Mouse (Mus musculus) heart, postnatal 4 days (tissue): Measurements from ENCODE around the gene Cacna1a. TPM values are rescaled to one million over a fixed set of nuclear protein-coding genes. Genes with fewer than 3 reads are reported as not detected.
"Not testable (repeated sequence)": the region's sequence is repeated elsewhere in the genome, so short reads cannot be mapped to it uniquely, and the experiment has no call there.

Experiments
- DNase-seq: peaks from one replicate; pipeline ENCODE4 v3.0.0; 2021
- total RNA-seq, 2 experiments: library from RNA; stranded (reverse); gene quantifications; 2 replicates each; pipeline ENCODE4 v1.2.3; 2021

Cacna1a gene
- total RNA-seq, 2 experiments from 2014 or later, result 6.6 to 8.0 TPM

GRCm38 (mm10) chr8:84592015-84592662 is 203.9 kb downstream of the Cacna1a start:
- peak; percentile 90 for DNase-seq

DNA sequence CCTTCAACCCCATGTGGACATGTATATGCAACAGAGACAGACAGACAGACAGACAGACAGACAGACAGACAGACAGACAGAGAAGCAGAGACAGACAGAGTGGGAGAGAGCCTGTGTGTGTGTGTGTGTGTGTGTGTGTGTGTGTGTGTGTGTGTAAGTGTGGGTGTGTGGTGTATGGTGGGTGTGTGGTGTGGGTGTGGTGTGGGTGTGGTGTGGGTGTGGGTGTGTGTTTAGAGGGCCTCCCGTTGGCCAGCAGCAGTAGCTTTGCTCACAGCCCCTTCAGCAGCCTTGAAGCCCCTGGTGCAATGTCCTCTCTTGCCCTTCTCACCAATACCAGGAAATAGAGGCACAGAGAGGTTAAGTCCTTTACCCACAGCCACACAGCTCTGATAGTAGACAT is 204.9 kb downstream of the Cacna1a start:
- no peak for DNase-seq

DNA sequence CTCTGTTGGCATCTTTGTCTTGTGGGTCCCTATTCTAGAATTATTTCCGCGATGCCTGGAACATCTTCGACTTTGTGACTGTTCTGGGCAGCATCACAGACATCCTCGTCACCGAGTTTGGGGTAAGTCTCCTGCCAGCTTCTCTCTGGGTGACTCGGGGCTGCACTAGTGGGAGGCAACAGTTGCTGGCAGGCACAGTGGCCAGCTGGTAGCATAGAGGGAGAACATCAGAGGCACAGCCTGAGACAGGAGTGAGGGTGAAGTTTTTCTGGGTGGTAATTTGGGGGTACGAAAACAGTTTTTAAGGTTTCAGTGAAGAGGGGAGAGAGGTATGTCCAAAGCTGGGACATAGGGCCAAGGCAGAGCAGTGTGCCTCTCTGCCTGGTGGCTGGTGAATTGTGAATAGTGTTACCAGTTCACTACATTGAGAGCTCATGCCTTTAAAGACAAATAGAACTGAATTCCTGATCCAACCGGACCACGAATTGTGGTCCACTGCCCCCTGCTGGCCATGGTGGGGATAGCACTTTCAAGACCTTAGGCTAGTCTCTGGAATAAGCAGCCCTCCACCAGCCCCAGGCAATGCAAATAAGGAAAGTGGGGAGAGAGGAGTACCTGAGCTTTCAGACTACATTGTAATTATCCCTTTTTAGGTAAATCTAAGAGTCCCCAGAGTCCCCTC is 206.0 kb downstream of the Cacna1a start:
- DNase-seq, result peak; percentile 89

DNA sequence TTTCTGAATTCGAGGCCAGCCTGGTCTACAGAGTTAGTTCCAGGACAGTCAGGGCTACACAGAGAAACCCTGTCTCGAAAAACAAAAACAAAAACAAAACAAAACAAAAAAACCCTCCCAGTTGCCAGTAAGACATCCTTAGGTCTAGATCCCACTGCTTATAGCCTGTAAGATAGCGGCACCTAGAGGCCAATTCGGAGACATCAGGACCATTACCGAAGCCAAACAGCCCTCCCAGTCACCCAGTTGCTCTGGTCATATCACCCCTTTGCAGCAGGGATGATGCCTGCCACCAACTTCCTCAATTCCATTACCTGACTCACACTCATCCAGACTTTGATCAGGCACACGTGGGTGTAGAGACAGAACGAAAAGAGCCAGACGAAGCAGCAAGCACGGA is 207.4 kb downstream of the Cacna1a start:
- peak; percentile 72 for DNase-seq

DNA sequence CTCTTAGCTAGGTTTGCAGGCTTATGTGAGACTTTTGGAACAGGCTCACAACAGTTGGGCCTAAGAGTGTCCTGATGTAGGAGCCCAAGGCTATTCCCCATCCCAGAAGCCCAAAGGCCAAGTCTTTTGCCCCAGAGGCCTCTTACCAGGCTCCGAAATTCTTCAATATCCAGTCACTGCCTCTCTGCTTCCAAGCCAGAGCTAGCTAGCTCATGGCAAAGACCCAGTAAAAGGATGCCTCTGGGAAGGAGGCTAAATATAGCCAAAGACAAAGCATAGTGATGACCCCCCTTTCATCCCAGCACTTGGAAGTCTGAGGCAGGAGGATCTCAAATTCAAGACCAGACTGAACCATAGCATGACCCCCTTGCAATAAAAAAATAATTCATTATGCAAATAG is 211.2 kb downstream of the Cacna1a start:
- DNase-seq, result no peak

GRCm38 (mm10) chr8:84600311-84600907 is 212.2 kb downstream of the Cacna1a start:
- DNase-seq, result peak; percentile 14

GRCm38 (mm10) chr8:84601221-84601751 is 213.0 kb downstream of the Cacna1a start:
- DNase-seq, result no peak

GRCm38 (mm10) chr8:84614512-84615223 is 226.4 kb downstream of the Cacna1a start:
- DNase-seq, result peak; percentile 43

- DNase-seq, result no peak
These were observed 227.6 kb downstream of the Cacna1a start for GRCm38 (mm10) chr8:84615666-84616485.

DNA sequence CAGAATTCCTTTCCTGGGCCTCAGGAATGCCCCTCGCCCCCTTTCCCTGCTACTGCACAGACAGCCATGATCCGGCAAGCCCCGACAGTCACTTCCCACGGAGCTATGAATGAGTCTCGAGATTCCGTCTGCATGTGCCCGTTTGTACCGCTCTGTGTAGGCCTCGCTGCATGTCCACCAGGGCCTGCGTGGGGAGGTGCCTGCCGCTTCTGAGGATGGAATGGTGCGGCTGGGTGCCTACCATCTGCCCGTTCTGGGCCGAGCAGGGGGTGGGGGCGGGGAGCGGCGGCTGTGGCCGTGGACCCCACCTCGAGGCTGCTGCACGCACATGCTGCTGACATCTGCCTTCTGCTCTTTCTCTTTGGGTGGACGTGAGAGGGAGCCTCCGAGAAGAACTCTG is 228.8 kb downstream of the Cacna1a start:
- DNase-seq, result no peak

DNA sequence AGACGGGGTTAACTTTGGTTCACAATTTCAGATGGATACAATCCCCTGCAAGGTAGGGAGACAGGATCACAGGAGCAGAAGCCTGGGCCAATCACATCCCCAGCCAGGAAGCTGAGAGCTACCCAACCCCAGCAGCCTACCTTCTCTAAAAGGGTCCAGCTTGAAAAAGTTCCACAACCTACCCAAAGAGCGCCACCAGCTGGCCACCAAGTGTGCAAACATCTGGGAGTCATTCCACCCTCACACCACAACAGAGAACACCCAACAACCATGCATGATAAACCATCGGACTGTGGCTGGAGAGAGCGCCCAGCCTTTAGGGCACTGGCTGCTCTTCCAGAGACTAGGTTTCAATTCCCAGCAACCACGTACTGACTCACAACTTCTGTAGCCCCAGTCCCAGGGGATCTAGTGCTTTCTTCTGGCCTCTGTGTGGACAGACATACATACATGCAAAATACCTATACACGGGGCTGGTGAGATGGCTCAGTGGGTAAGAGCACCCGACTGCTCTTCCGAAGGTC is 232.9 kb downstream of the Cacna1a start:
- no peak for DNase-seq

DNA sequence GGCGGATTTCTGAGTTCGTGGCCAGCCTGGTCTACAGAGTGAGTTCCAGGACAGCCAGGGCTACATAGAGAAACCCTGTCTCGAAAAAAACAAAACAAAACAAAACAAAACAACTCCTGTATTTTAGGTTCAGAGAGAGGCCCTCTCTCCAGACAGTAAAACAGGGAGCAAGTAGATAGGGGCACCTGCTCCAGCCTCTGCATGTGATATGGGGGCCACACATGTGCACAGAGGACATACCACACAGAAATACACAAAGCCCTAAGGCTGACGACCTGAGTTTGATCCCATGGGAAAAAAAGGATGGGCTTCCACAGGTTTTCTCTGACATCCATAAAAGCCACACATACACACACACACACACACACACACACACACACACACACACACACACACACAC is 235.2 kb downstream of the Cacna1a start:
- not testable (repeated sequence) for DNase-seq

- no peak for DNase-seq
These were observed 241.3 kb downstream of the Cacna1a start for GRCm38 (mm10) chr8:84629586-84629985.

GRCm38 (mm10) chr8:84630145-84630544 is 241.9 kb downstream of the Cacna1a start:
- no peak for DNase-seq

- DNase-seq, result no peak
These were observed 243.6 kb downstream of the Cacna1a start for GRCm38 (mm10) chr8:84631813-84632212.

- no peak for DNase-seq
These were observed 245.8 kb downstream of the Cacna1a start for GRCm38 (mm10) chr8:84633841-84634584.

DNA sequence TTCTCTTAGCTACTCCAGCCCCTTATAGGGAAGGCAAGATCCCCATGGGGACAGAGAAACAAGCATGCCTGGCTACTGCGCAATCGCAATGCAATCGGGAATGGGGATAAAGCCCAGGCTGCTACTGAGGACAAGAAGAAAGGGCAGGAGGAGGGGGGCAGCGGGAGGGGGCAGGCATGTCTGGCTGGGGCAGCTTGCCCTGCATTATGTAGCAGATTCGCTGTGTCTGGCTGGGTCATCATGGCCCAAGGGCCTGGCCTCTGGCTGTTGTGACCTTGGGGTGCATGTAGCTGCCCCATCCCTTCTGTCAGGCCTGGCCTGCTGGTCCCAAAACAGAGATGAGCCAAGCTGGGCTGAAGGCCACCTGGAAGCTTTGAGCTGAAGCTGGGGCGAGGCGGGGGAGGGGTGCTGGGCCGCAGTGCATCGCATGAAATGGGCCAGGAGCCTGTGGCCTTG is 246.6 kb downstream of the Cacna1a start:
- peak; percentile 33 for DNase-seq

DNA sequence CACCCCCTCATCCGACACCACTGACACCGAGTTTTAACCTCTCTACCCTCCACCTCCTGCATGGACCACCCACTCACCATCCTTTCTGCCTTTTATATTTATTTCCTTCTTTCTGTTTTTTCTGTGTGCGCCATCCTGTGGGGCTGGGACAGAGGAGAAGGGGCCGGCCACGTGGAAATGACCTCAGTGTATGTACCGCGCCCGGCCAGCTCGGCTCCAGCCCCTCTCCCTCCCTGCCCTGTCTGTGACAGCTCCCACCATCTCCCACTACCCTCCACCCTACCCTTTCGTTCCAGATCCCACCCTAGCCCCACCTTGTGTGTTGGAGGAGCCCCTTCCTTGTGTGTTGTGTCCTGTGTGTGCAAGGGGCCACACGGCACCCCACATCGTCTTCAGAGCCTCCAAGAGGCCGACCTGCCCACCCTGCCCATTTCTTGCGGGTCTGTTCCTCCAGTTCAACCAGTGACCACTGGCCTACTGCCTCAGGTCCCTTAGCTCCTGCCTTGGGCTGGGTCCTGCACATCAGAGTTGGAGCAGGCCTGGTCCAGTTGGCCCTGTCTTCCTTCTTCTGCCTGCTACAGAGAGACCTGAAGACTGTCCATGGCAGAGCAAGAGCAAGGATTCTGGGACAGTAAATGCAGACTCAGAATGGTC is 247.3 kb downstream of the Cacna1a start:
- no peak for DNase-seq

- no peak for DNase-seq
These were observed 247.9 kb downstream of the Cacna1a start for GRCm38 (mm10) chr8:84636051-84636691.
